In genomic region chr17:87405576-87405975, GRCm38 (mm10) we compare ENCODE assay signal across 13 mouse cellular contexts. TPM values are rescaled to one million over a fixed set of nuclear protein-coding genes. Genes with fewer than 3 reads are reported as not detected.
DNase-seq lines count a peak whose midpoint lies in the region; ATAC-seq and TF ChIP-seq lines count a peak whose summit lies in the region.
"Had no signal": no experiment of that assay in that cellular context is flagged by ENCODE, and none has a peak within 500 bp of the region (broad histone marks: within the 10 kb centered on the region; RNA-seq: fewer than 3 reads in every experiment).

No protein-coding gene starts in this region.

- 42% methylated on average over 11 of the region's 11 CpGs for WGBS in liver, postnatal 0 days (ENCODE audit: insufficient replicate concordance)

- no peaks in the 10 kb centered on the region for H3K4me1 ChIP-seq in liver, postnatal 0 days (ENCODE audit: insufficient read depth)
- H3K4me1 ChIP-seq: heart, embryonic 15.5 days; limb, embryonic 13.5 days had no signal

- no peak overlapping the region for H3K4me3 ChIP-seq in liver, postnatal 0 days (ENCODE audit: low read depth, low read length)
- H3K4me3 ChIP-seq: embryonic facial prominence, embryonic 13.5 days; heart, embryonic 15.5 days; limb, embryonic 13.5 days had no signal

- H3K27ac ChIP-seq in liver, postnatal 0 days (ENCODE audit: low read depth), result no peak overlapping the region
- H3K27ac ChIP-seq: embryonic facial prominence, embryonic 13.5 days; heart, embryonic 15.5 days; limb, embryonic 13.5 days had no signal

- H3K27me3 ChIP-seq in liver, postnatal 0 days (ENCODE audit: insufficient read depth, low read length), result no peaks in the 10 kb centered on the region
- H3K27me3 ChIP-seq: embryonic facial prominence, embryonic 13.5 days; heart, embryonic 15.5 days; limb, embryonic 13.5 days had no signal

- no peak for DNase-seq in frontal cortex, adult 2 months (ENCODE audit: extremely low spot score in 1 of 2, low spot score in 1 of 2)
- peak; percentile 77 for DNase-seq in 3134 (ENCODE audit: extremely low read depth, insufficient read length, low spot score)
- DNase-seq in brain, adult 2 months (ENCODE audit: low read depth, low spot score), result peak; percentile 54
- peak; percentile 46 for DNase-seq in liver, postnatal 0 days
- no peak for DNase-seq in ovary, postnatal 14 days (ENCODE audit: low spot score)
- DNase-seq in thymus, adult 18-20 months, result no peak

- TF ChIP-seq EP300 in liver, postnatal 0 days (IDR thresholded peaks at IDR 0.05; ENCODE audit: low read depth), result no peak

- ATAC-seq in frontal cortex, adult (ENCODE audit: low TSS enrichment), result peak; percentile 41; the same call in 1 of the 2 replicates
- ATAC-seq in liver, postnatal 0 days, result peak; percentile 67
- no peak for ATAC-seq in cerebellum, adult (ENCODE audit: insufficient number of reproducible peaks, low FRiP score, low TSS enrichment)
- ATAC-seq: CD4-positive, CD25-positive, alpha-beta regulatory T cell, adult 4 months had no signal

- H3K36me3 ChIP-seq in liver, postnatal 0 days (replicated peaks; ENCODE audit: insufficient read depth, low read length), result no peaks in the 10 kb centered on the region
- H3K36me3 ChIP-seq: embryonic facial prominence, embryonic 13.5 days; heart, embryonic 15.5 days; limb, embryonic 13.5 days had no signal

- TF ChIP-seq CTCF in liver, postnatal 0 days (IDR thresholded peaks at IDR 0.05; ENCODE audit: low read depth), result no peak

- no peaks in the 10 kb centered on the region for H3K9me3 ChIP-seq in liver, postnatal 0 days (ENCODE audit: low read length)
- H3K9me3 ChIP-seq: embryonic facial prominence, embryonic 13.5 days; heart, embryonic 15.5 days; limb, embryonic 13.5 days had no signal

- no peak overlapping the region for H3K4me2 ChIP-seq in liver, postnatal 0 days (ENCODE audit: low read depth, low read length)
- H3K4me2 ChIP-seq: embryonic facial prominence, embryonic 13.5 days; heart, embryonic 15.5 days; limb, embryonic 13.5 days had no signal

- H3K9ac ChIP-seq in liver, postnatal 0 days (replicated peaks), result no peak overlapping the region
- H3K9ac ChIP-seq: embryonic facial prominence, embryonic 13.5 days; heart, embryonic 15.5 days; limb, embryonic 13.5 days had no signal

RNA-seq across cellular contexts. Expression of gene Stpg4, which starts 22.0 kb away (rescaled TPM):
- polyA plus RNA-seq in frontal cortex, adult 2 months (2012; rRNA removed), result not detected in 2 replicates
- not detected in 2 replicates for polyA plus RNA-seq in liver, postnatal 0 days (2015; fragmentation: Nextera tagmentation; extraction: Ambion mirVana)
- polyA plus RNA-seq: CD4-positive, CD25-positive, alpha-beta regulatory T cell, adult 4 months; embryonic facial prominence, embryonic 13.5 days; heart, embryonic 15.5 days; limb, embryonic 13.5 days; stomach, embryonic 16.5 days had no signal

RNA-seq across cellular contexts. Expression of gene Calm2, which starts 41.2 kb away (rescaled TPM):
- 2,836 and 2,917 TPM in 2 replicates for polyA plus RNA-seq in frontal cortex, adult 2 months (2012; rRNA removed)
- polyA plus RNA-seq in liver, postnatal 0 days (2015; fragmentation: Nextera tagmentation; extraction: Ambion mirVana), result 397 and 413 TPM in 2 replicates

Comparison
In these comparisons a context has a peak if more than half of its experiments do, and no peak if none do; other contexts are left out.
1. DNase-seq: peak in 3134 (single experiment), brain, adult 2 months (single experiment) and liver, postnatal 0 days (single experiment); none in frontal cortex, adult 2 months (0 of 2), ovary, postnatal 14 days (single experiment) and thymus, adult 18-20 months (0 of 2).